Mouse (Mus musculus): ENCODE measurements around the gene Wdr43. TPM values are rescaled to one million over a fixed set of nuclear protein-coding genes. Genes with fewer than 3 reads are reported as not detected.

Gene Wdr43
- polyA plus RNA-seq, 1 experiment from 2014 or later = 96.1 TPM

GRCm38 (mm10) chr17:71689903-71690302 lies 74.2 kb downstream of the Wdr43 start:
- no peaks in the 10 kb centered on the region; the same call in 1 of the 2 replicates for H3K4me1 ChIP-seq (replicated peaks; ENCODE audit: control insufficient read depth, insufficient read depth, low read length)
- H3K4me2 ChIP-seq (ENCODE audit: low read depth, low read length, severe bottlenecking) = no peak overlapping the region
- H3K27me3 ChIP-seq (ENCODE audit: control insufficient read depth, insufficient read depth, low read length) = no peaks in the 10 kb centered on the region
- DNase-seq (ENCODE audit: low spot score) = no peak
- no peak overlapping the region for H3K27ac ChIP-seq (ENCODE audit: low read depth, low read length)
- no peaks in the 10 kb centered on the region for H3K9me3 ChIP-seq (ENCODE audit: control insufficient read depth, low read length)
- H3K9ac ChIP-seq (ENCODE audit: low read length) = no peak overlapping the region
- no peak overlapping the region for H3K4me3 ChIP-seq (ENCODE audit: low read depth, low read length)
- 89% methylated on average over 5 of the region's 5 CpGs for WGBS
- ATAC-seq (replicated peaks; ENCODE audit: low FRiP score) = no peak
- no peaks in the 10 kb centered on the region for H3K36me3 ChIP-seq (ENCODE audit: control insufficient read depth, insufficient read depth, low read length)

GRCm38 (mm10) chr17:71691361-71691875 lies 75.7 kb downstream of the Wdr43 start:
- ATAC-seq (replicated peaks; ENCODE audit: low FRiP score) (no peak), DNase-seq (ENCODE audit: low spot score) (no peak)
- no peaks in the 10 kb centered on the region for H3K9me3 ChIP-seq (ENCODE audit: control insufficient read depth, low read length)
- no peaks in the 10 kb centered on the region for H3K36me3 ChIP-seq (ENCODE audit: control insufficient read depth, insufficient read depth, low read length)
- WGBS = 75% methylated on average over 11 of the region's 11 CpGs
- H3K9ac ChIP-seq (ENCODE audit: low read length) = no peak overlapping the region
- no peaks in the 10 kb centered on the region; the same call in 1 of the 2 replicates for H3K4me1 ChIP-seq (replicated peaks; ENCODE audit: control insufficient read depth, insufficient read depth, low read length)
- no peak overlapping the region for H3K4me2 ChIP-seq (ENCODE audit: low read depth, low read length, severe bottlenecking)
- H3K27ac ChIP-seq (ENCODE audit: low read depth, low read length) = no peak overlapping the region
- H3K27me3 ChIP-seq (ENCODE audit: control insufficient read depth, insufficient read depth, low read length) = no peaks in the 10 kb centered on the region
- H3K4me3 ChIP-seq (ENCODE audit: low read depth, low read length) = no peak overlapping the region

GRCm38 (mm10) chr17:71693313-71693712 lies 77.6 kb downstream of the Wdr43 start:
- no peaks in the 10 kb centered on the region for H3K36me3 ChIP-seq (ENCODE audit: control insufficient read depth, insufficient read depth, low read length)
- H3K9me3 ChIP-seq (ENCODE audit: control insufficient read depth, low read length) = no peaks in the 10 kb centered on the region
- no peak overlapping the region for H3K9ac ChIP-seq (ENCODE audit: low read length)
- no peak for ATAC-seq (replicated peaks; ENCODE audit: low FRiP score)
- no peak for DNase-seq (ENCODE audit: low spot score)
- 62% methylated on average over 5 of the region's 5 CpGs for WGBS
- H3K4me1 ChIP-seq (replicated peaks; ENCODE audit: control insufficient read depth, insufficient read depth, low read length) = no peaks in the 10 kb centered on the region; the same call in 1 of the 2 replicates
- H3K27me3 ChIP-seq (ENCODE audit: control insufficient read depth, insufficient read depth, low read length) = no peaks in the 10 kb centered on the region
- no peak overlapping the region for H3K4me2 ChIP-seq (ENCODE audit: low read depth, low read length, severe bottlenecking)
- H3K27ac ChIP-seq (ENCODE audit: low read depth, low read length) = no peak overlapping the region
- H3K4me3 ChIP-seq (ENCODE audit: low read depth, low read length) = no peak overlapping the region

- Histone ChIP-seq H3K9ac (ENCODE audit: low read length) (no peak overlapping the region), H3K4me2 (ENCODE audit: low read depth, low read length, severe bottlenecking) (no peak overlapping the region), H3K27me3 (ENCODE audit: control insufficient read depth, insufficient read depth, low read length) (no peaks in the 10 kb centered on the region), H3K4me1 (replicated peaks; ENCODE audit: control insufficient read depth, insufficient read depth, low read length) (no peaks in the 10 kb centered on the region; the same call in 1 of the 2 replicates), H3K4me3 (ENCODE audit: low read depth, low read length) (no peak overlapping the region), H3K9me3 (ENCODE audit: control insufficient read depth, low read length) (no peaks in the 10 kb centered on the region), H3K36me3 (ENCODE audit: control insufficient read depth, insufficient read depth, low read length) (no peaks in the 10 kb centered on the region), H3K27ac (ENCODE audit: low read depth, low read length) (no peak overlapping the region)
- 53% methylated on average over 8 of the region's 8 CpGs for WGBS
- no peak for ATAC-seq (replicated peaks; ENCODE audit: low FRiP score)
- peak; percentile 65 for DNase-seq (ENCODE audit: low spot score)
These were observed 78.1 kb downstream of the Wdr43 start for GRCm38 (mm10) chr17:71693780-71694179.

- Histone ChIP-seq H3K36me3 (ENCODE audit: control insufficient read depth, insufficient read depth, low read length) (no peaks in the 10 kb centered on the region), H3K4me3 (ENCODE audit: low read depth, low read length) (no peak overlapping the region), H3K9me3 (ENCODE audit: control insufficient read depth, low read length) (no peaks in the 10 kb centered on the region), H3K27me3 (ENCODE audit: control insufficient read depth, insufficient read depth, low read length) (no peaks in the 10 kb centered on the region), H3K27ac (ENCODE audit: low read depth, low read length) (no peak overlapping the region), H3K4me2 (ENCODE audit: low read depth, low read length, severe bottlenecking) (no peak overlapping the region), H3K4me1 (replicated peaks; ENCODE audit: control insufficient read depth, insufficient read depth, low read length) (no peaks in the 10 kb centered on the region; the same call in 1 of the 2 replicates), H3K9ac (ENCODE audit: low read length) (no peak overlapping the region)
- WGBS = 93% methylated on average over 8 of the region's 8 CpGs
- ATAC-seq (replicated peaks; ENCODE audit: low FRiP score) = no peak
- no peak for DNase-seq (ENCODE audit: low spot score)
These were observed 79.5 kb downstream of the Wdr43 start for GRCm38 (mm10) chr17:71695151-71695550.

GRCm38 (mm10) chr17:71695716-71696315 lies 80.1 kb downstream of the Wdr43 start:
- H3K9me3 ChIP-seq (ENCODE audit: control insufficient read depth, low read length) = no peaks in the 10 kb centered on the region
- no peak overlapping the region for H3K9ac ChIP-seq (ENCODE audit: low read length)
- H3K27ac ChIP-seq (ENCODE audit: low read depth, low read length) = no peak overlapping the region
- no peaks in the 10 kb centered on the region for H3K36me3 ChIP-seq (ENCODE audit: control insufficient read depth, insufficient read depth, low read length)
- H3K27me3 ChIP-seq (ENCODE audit: control insufficient read depth, insufficient read depth, low read length) = no peaks in the 10 kb centered on the region
- H3K4me1 ChIP-seq (replicated peaks; ENCODE audit: control insufficient read depth, insufficient read depth, low read length) = no peaks in the 10 kb centered on the region; the same call in 1 of the 2 replicates
- DNase-seq (ENCODE audit: low spot score) (no peak), ATAC-seq (replicated peaks; ENCODE audit: low FRiP score) (no peak)
- no peak overlapping the region for H3K4me2 ChIP-seq (ENCODE audit: low read depth, low read length, severe bottlenecking)
- 84% methylated on average over 15 of the region's 15 CpGs for WGBS
- H3K4me3 ChIP-seq (ENCODE audit: low read depth, low read length) = no peak overlapping the region

GRCm38 (mm10) chr17:71696396-71696795 lies 80.7 kb downstream of the Wdr43 start:
- H3K27ac ChIP-seq (ENCODE audit: low read depth, low read length) = no peak overlapping the region
- no peaks in the 10 kb centered on the region for H3K27me3 ChIP-seq (ENCODE audit: control insufficient read depth, insufficient read depth, low read length)
- H3K9me3 ChIP-seq (ENCODE audit: control insufficient read depth, low read length) = no peaks in the 10 kb centered on the region
- WGBS = 83% methylated on average over 5 of the region's 5 CpGs
- H3K4me1 ChIP-seq (replicated peaks; ENCODE audit: control insufficient read depth, insufficient read depth, low read length) = no peaks in the 10 kb centered on the region; the same call in 1 of the 2 replicates
- no peaks in the 10 kb centered on the region for H3K36me3 ChIP-seq (ENCODE audit: control insufficient read depth, insufficient read depth, low read length)
- H3K4me3 ChIP-seq (ENCODE audit: low read depth, low read length) = no peak overlapping the region
- no peak overlapping the region for H3K4me2 ChIP-seq (ENCODE audit: low read depth, low read length, severe bottlenecking)
- H3K9ac ChIP-seq (ENCODE audit: low read length) = no peak overlapping the region
- DNase-seq (ENCODE audit: low spot score) = no peak
- no peak for ATAC-seq (replicated peaks; ENCODE audit: low FRiP score)

- WGBS = 83% methylated on average over 11 of the region's 11 CpGs
- H3K4me2 ChIP-seq (ENCODE audit: low read depth, low read length, severe bottlenecking) = no peak overlapping the region
- H3K27ac ChIP-seq (ENCODE audit: low read depth, low read length) = no peak overlapping the region
- H3K9me3 ChIP-seq (ENCODE audit: control insufficient read depth, low read length) = no peaks in the 10 kb centered on the region
- H3K4me3 ChIP-seq (ENCODE audit: low read depth, low read length) = no peak overlapping the region
- no peak for DNase-seq (ENCODE audit: low spot score)
- no peaks in the 10 kb centered on the region; the same call in 1 of the 2 replicates for H3K4me1 ChIP-seq (replicated peaks; ENCODE audit: control insufficient read depth, insufficient read depth, low read length)
- H3K36me3 ChIP-seq (ENCODE audit: control insufficient read depth, insufficient read depth, low read length) = no peaks in the 10 kb centered on the region
- H3K27me3 ChIP-seq (ENCODE audit: control insufficient read depth, insufficient read depth, low read length) = no peaks in the 10 kb centered on the region
- ATAC-seq (replicated peaks; ENCODE audit: low FRiP score) = no peak
- H3K9ac ChIP-seq (ENCODE audit: low read length) = no peak overlapping the region
These were observed 82.4 kb downstream of the Wdr43 start for GRCm38 (mm10) chr17:71697896-71698618.

Measured in forebrain, embryonic 11.5 days (tissue).